Mouse (Mus musculus) G1E (cell line): ENCODE data around the gene Arhgap22.

Experiments used
- CTCF ChIP-seq: IDR thresholded peaks from 2 replicates; pipeline ENCODE4 v1.5.1; 2012; ENCODE audit warnings: low read depth, low read length, inconsistent platforms, mixed read lengths
- GATA2 ChIP-seq: IDR thresholded peaks from 2 replicates; pipeline ENCODE4 v1.6.1; 2012; ENCODE audit warnings: low read depth, low read length, inconsistent platforms, borderline replicate concordance
- TAL1 ChIP-seq: conservative IDR thresholded peaks from 2 replicates; pipeline ENCODE4 v1.6.1; 2012; ENCODE audit warnings: low read depth, low read length, inconsistent platforms, mixed read lengths

GRCm38 (mm10) chr14:33331627-33332026 lies 117.8 kb downstream of the Arhgap22 start:
- TF ChIP-seq GATA2 = no peak
- no peak for TF ChIP-seq CTCF
- no peak for TF ChIP-seq TAL1
